Mouse (Mus musculus) gastrocnemius, adult 8-10 months (tissue): ENCODE data around the gene Tas2r114. TPM values are rescaled to one million over a fixed set of nuclear protein-coding genes. Genes with fewer than 3 reads are reported as not detected.

Source experiments
- DNase-seq, 2 experiments: peaks; one replicate each; pipeline ENCODE4 v3.0.0; 2022; ENCODE audit warnings: low spot score in 2 of 2
- total RNA-seq, 4 experiments: library from RNA; stranded (reverse); gene quantifications; 2 replicates each; pipeline ENCODE4 v1.2.4; 2022

Tas2r114 gene
- total RNA-seq, result not detected

DNA sequence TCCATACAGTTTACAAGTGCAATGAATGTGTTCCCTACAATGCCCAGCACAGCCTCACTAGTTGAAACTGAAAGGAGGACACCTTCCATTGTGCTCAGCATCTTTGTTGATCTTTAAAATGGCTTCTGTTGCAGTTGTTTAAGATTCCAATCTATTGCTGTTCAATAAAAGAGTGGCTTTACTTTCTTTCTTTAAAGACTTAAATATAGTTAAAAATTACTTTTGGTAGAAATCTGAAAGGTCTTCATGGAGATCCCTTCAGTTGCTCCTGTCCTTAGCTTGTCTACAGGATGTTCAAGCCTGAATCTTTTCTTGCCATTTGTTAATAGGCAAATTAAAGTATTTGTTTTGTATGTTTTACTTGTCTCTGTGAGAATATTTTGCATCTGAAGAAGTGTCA lies at the start of gene Tas2r114:
Gene Tas2r114, minus strand, starts transcription at position 101 of the 400 bp plus-strand sequence.
- no peak for DNase-seq

DNA sequence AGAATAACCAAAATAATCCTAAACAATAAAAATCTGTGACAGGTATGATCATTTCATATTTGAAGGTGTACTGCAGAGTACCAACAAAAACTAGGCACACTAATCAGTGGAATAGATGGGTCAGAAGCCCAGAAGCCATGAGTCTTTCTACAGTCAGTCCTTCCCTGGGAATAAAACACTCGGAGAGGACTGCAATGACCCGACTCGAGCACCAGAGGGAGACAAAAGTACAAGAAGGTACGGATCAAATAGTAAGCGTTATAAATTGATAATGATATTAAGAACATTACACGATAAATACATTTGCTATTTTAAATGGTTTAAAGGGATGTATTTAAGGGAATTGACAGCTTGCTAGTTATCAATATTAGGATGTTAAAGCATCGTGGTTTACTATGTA lies 22.9 kb upstream of the Tas2r114 start:
- no peak for DNase-seq

- DNase-seq, result no peak
These were observed 2.5 kb downstream of the Tas2r114 start, which contains the start of gene Tas2r105 for GRCm38 (mm10) chr6:131687395-131687794. Gene Tas2r105 (minus strand): TSS chr6:131687495.

DNA sequence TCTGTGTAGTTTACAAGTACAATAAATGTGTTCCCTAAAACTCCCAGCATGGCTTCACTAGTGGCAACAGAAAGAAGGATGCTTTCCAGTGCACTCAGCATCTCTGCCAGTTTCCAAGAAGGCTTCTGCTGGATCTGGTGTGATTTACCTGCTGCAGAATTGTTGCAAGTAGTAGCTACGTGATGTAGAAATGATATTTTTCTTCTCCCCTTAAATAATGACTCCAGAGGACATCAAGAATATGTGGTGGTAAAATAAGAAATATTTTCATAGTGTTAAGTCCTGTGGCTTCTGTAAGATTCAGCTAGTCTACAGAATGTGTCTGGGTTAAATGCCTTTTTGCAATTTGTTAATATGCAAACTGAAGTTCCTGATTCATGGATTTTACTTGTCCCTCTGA lies 4.2 kb downstream of the Tas2r114 start, which contains the start of gene Tas2r104:
Gene Tas2r104, minus strand, starts transcription at position 101 of the 400 bp plus-strand sequence.
- no peak for DNase-seq

DNA sequence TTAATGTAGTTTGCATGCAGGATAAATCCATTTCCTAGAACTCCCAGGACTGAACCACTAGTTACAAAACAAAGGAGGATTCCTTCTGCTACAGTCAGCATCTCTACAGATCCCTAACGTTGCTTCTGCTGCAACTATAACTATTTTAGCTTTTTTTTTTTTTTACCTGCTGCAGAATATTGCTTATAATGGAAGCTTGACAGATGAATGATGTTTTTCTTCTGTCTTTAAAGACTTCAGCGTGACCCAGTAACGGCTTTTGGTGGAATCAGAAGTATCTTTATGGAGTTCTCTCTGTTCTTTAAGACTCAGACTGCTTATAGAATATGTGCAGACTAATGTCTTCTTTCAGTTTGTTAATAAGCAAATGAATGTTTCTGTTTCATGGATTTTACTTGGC lies 11.1 kb downstream of the Tas2r114 start, which contains the start of gene Tas2r106:
Gene Tas2r106, minus strand, starts transcription at position 101 of the 400 bp plus-strand sequence.
- DNase-seq, result no peak

- DNase-seq, result no peak
These were observed 29.8 kb downstream of the Tas2r114 start, which contains the start of gene Tas2r107 for GRCm38 (mm10) chr6:131660049-131660448. Gene Tas2r107 (minus strand): TSS chr6:131660149.

Other genes with a start within 250 kb of the Tas2r114 start
- gene 5430401F13Rik, start 203.7 kb downstream of the Tas2r114 start, total RNA-seq, result not detected
- not detected for gene Gm6619, start 203.7 kb downstream of the Tas2r114 start, total RNA-seq
- not detected for gene Tas2r130, start 59.2 kb downstream of the Tas2r114 start, total RNA-seq
- not detected for gene Tas2r107, start 29.9 kb downstream of the Tas2r114 start, total RNA-seq
- gene Tas2r106, start 11.2 kb downstream of the Tas2r114 start, total RNA-seq, result not detected
- gene Tas2r104, start 4.3 kb downstream of the Tas2r114 start, total RNA-seq, result not detected
- not detected for gene Tas2r105, start 2.6 kb downstream of the Tas2r114 start, total RNA-seq